Mouse (Mus musculus) MEL-GATA-1-ER (cell line): Measurements from ENCODE around the gene Gm20388.

Experiments
- DNase-seq: peaks from one replicate; pipeline ENCODE4 v3.0.0-alpha.2; 2012; ENCODE audit warnings: low read depth; ENCODE audit errors: extremely low read depth

The Gm20388 gene

DNA sequence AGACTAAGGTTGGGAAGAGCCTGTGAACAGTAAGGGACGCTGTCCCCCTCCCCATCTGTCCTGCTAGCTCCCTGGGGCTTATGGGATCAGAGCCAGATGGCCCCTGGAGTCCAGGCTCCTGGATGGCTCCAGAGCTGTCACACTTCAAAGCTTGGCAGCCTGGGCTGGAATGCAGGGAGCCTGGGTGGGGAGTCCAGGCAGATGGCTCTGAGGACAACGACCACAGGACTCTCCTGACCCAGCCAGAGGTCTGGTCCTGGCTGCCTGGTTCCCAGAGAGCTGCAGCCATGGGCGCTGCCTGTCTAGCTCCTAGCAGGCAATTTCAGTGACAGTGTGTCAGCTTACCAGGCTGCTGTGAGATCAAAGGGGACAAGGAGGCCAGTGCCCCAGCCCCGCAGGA is 984.4 kb downstream of the Gm20388 start:
- no peak for DNase-seq

DNA sequence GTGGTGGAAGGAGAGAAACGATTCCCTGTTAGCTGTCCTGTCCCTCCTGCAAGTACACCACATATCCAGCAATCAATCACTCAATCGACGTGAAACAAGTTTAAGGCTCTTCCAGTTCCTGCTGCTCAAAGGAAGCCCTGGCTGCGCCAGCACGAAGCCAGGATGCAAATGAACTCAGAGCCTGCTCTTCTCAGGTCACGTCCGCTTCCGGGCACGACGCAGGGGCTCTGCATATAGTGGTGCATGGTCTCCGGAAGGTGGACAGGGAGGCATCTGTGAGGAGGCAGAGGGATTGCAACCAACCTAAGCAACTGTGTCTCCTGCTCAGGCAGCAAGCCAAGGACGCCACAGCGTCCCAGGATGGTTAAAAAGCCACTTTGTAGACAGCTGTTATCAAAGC is 985.0 kb downstream of the Gm20388 start:
- DNase-seq, result no peak

DNA sequence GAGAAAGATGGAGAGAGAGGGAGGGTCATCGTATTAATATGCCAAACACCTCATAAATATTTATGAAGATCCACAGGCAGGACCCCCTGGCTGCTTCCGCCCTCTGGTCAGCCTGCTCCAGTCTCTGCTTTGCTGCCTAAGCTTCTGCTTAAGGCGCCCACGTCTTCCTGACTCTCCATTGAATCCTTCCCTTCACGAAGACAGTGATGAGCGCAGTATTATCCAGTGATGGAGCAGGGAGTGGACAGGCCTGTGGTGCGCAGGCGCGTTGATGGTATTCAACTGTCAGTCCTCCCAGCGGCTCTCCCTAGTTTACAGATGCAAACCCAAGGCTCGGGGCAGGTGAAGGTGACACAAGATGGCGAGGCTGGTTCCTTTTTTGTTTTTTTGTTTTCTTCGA is 985.6 kb downstream of the Gm20388 start:
- DNase-seq, result no peak

DNA sequence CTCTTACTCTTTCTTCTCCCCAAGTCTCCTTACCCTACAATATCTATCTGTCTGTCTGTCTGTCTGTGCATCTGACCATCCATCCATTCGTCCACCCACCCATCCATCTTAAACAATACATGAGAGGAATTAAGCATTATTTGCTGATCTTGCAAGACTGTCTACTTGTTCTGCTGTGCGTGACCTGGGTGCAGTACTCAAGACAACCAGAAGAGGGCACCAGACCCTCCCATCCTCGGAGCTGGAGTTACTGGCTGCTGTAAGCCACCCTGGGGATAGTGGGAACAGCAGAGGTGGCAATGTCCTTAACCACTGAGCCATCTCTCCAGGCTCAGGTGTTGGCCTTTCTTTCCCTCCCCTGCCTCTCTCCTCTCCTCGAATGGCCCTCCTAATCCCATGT is 987.4 kb downstream of the Gm20388 start:
- no peak for DNase-seq

DNA sequence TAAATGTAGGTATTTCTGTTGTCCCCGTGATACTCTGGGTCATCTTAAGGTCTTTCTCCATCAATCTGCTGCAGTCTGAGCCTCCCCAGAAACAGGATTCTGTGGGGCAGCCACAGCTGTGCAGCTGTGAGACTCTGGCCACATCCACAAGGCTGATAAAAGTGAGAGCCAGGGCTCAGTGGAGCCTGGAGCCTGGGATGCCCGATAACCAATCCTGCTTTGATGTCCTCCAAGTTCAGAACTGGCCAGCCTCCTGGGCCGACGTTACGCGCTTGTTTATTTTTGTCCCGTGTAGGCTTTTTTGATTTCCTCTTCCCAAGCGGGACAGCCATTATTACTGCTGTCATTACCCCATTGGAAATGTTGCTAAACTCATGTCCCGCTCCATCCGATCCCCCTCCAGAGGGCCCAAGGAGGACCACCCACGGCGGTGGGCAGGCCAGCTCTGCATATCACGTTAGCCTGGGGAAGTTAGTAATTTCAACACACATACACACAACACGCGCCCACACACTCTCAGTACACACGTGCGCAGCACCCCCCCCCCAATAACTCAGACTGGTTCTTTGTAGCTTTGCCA is 988.3 kb downstream of the Gm20388 start:
- no peak for DNase-seq

DNA sequence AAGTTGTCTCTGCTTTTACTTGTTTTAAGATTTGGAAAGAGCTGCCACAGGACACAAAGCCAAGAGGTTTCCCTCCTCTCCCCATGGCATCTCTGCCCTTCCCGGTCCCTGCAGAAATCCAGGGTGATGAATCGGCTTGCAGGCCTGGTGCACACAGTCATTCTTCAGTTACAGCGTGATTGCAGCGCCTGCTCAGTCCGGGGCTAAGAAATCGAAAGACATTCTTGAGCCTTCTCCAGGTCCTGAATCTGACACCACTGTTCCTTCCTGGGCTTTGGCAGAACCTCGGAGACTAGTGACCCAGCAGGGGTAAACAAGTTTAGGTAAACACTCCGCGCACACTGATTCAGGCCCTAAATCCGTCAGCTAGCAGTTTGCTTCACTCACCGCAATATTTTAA is 991.7 kb downstream of the Gm20388 start:
- DNase-seq, result no peak

DNA sequence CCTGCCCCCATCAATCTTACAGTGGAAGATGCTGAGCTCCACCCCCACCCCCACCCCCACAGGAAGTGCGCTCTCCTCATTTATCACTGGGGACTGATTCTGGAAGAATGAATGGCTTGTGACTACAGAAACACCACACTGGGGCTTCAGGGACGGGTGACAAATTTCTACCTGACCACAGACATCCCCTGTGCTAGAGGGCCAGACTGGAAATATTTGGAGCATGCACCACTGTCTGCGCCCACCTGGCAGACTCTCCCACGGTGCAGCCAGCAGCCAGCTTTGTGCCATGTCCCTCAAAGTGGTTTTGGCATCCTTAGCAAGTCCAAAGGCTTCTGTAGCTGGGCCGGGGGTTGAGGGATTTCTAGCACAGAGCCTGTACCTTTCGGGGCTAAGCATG is 997.0 kb downstream of the Gm20388 start:
- DNase-seq, result no peak

DNA sequence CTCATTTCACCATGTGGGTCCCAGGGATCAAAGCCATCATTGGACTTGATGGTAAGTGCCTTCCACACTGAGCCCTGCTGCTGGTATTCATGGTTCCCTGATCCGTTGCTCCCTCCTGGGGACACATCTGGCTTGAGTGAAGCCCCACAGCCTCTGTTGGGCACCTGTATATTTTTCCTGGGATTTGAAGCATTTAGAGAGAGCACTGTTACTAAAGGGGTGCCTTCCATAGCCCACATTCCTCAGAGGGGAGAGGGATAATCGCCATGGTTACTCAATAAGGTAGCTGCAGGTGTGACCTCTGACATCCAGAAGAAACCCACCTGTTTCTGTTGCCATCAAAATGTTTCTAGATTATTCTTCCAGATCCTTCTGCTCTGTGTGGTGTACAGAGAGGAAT is 1000.3 kb downstream of the Gm20388 start:
- DNase-seq, result no peak

DNA sequence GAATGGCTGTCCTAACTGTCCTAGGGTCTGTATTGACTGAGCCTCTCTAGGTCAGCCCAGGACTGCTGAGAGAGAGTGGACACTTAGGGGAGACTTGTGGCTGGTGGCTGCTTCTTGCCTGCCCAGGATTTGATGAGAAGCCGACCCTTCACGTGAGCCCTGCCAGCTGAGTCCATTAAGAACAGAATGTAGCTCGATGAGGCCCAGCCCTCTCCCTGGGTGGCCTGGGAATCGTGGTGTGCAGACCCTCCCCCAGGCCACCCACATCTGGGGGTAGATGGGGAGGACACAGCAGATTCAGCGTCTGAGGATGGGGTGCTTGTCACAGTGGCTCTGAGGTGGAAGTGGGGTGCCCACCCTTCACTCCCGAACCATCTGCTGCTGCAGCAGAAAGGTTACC is 1001.8 kb downstream of the Gm20388 start:
- DNase-seq, result no peak

DNA sequence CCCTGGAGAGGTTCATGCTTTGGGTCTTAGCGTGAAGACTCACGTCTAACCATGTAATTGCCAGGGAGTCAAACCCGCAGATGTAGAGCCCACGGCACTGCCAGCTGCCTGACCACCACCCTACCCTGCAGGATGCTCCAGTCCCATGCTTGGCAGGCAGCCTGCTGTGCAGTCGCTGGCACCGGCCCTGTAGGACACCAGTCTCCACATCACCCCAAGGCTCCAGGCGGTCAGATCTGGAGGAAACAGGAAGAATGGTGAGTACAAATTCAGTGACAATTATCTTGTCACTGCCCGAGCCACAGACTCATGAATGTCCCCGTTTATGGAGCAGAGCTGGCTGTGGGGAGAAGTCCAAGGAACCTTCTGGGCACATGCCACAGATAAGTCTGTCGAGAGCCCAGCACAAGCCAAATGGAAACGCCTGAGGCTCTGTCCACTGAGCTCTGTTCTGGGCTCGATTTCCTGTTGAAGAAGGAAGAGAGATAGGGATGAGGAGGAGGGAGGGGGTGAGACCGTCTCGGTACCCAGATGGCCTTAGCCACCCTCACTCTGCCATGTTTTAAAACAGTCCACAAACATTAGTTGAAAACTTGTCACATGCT is 1006.3 kb downstream of the Gm20388 start:
- DNase-seq, result no peak

DNA sequence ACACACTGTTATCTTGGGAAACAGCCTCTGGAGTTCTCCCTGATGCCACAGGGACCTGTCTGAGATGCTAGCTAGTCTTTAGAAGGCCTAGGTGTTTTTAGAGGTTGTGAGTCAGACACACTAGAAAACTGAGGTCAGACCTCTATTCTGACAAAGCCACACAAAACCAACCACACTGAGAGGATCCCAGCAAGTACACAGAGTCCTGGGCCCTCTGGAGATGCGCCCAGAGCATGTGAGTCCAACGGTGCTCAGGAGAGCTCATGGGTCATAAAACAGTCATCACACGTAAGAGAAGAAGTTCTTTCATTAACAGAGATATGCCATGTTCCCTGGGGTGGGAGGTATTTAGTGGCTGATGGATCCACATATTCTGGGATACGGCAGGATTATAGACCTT is 1009.9 kb downstream of the Gm20388 start:
- DNase-seq, result no peak

DNA sequence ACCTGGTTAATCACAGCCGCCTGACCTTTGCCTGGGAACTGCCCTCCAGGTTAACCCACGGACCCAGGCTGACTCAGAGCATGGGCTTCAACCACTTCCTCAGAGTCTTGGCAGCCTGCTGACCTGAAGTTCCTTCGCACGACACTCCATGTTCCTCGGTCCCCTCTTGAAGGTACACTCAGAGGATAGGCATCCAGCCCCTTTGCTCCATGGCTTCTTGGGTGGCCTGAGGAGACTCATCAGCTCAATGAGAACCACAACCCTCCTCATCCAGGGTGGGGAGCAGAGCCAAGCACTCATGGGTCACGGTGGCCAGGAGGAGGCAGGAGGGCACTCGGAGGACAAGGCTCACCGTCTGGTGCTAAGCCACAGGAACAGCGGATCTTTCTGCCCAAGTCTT is 1015.6 kb downstream of the Gm20388 start:
- no peak for DNase-seq

DNA sequence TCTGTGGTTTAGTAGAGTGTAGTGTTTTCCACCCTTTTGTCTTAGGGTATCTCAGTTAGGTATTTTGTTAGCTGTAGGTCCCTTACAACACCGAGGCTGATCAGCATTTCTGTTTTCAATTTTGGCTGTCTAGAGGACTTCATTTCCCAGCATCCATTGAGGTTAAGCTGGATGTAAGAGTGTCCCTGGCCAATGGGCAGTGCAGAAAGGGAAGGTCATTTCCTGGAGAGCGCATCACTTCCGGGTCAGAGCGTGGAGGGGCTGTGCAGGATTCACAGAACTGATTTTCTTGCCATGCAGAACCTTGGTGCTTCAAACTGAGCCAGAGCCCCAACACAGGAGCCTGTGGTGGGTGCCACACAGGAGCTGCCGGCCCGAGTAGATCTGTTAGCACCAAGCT is 1017.4 kb downstream of the Gm20388 start:
- DNase-seq, result no peak

DNA sequence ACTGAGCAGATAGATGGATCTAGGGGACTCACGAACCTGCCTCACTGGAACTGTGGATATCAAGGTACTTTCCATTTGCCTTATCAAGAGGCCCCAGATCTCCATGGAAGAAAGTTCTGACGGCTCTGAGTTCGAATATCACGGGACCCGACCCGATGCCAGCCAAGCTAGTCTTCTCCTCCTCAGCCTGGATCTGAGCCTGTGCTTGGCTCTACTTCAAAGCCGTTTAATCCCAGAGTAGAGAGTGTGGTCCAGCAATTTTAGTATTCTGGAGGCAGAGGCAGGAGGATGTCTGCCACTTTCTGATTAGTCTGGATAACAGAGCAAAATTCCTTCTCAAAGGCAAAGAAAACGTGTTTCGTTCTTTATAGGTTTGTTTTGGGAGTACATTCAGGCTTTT is 1024.0 kb downstream of the Gm20388 start:
- no peak for DNase-seq

DNA sequence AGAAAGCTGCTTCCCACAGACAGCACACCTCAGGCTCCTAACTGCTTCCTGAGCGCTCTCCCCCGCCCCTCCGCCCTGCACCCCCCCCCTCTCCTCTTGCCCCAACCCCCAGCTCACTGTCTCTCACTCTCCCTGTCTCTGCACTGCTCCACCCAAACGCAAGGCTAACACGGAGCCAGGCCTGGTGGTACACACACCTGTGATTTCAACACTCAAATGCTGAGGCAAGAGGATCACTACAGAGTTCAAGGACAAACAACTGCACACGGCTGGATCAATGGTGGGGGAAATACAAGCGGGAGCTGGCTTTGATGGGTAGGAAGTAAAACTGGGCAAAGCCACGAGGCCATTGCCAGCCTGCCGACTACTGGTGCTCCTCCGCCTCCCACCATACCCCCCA is 1026.0 kb downstream of the Gm20388 start:
- no peak for DNase-seq

DNA sequence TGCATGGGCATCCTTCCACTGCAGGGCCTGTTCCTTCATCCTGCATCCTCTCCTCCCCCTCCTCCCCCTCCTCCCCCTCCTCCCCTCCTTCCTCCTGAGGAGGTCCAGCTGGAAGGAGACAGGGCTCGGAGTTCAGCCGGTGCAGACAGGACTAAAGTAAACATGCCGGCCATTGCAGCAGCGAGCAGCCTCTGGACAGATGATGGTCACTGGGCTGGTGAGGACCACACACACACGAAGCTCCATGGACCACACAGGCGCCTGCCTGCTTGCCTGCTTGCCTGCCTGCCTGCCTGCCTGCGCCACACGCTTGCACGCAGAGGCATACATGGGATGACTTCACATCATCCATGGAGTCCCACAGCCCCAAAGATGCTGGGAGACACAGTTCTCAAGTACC is 1026.8 kb downstream of the Gm20388 start:
- no peak for DNase-seq

DNA sequence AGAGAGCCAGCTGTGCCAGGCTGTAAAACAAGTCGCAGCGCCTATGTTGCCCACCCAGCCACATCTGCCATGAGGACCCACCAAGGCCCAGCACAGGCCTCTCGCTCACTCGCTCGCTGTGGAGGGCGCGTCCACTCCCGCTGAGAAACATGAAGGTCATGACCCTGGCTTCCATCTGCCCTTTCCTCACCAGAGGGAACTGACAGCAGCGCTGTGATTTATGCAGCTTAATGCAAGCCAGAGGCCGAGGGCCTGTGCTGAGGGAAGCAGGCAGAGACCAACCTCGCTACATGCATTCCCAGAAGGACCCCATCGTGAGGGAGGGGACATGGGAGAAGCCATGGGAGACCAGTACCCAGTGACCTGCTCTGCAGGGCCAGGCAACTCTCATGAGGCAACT is 1029.6 kb downstream of the Gm20388 start:
- no peak for DNase-seq

DNA sequence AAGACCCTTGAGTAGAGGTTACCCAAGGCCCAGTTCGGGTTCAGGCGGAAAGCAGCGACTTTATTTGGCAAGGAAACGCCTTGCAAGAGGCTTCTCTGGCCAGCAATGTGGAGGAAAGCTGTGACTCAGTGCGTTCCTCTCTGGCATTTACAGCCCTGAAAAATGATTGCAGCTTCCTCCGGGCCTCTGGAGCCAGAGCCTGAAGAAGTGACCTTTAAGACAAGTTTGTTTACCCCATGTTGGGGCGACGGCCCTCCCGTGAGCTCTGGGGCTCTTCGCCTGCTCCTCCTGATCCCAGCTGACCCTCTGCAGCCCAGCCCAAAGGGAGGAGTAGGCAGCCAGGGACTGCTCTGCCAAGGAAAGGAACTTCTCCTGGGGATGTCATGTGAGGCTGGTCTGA is 1036.6 kb downstream of the Gm20388 start:
- DNase-seq, result no peak

DNA sequence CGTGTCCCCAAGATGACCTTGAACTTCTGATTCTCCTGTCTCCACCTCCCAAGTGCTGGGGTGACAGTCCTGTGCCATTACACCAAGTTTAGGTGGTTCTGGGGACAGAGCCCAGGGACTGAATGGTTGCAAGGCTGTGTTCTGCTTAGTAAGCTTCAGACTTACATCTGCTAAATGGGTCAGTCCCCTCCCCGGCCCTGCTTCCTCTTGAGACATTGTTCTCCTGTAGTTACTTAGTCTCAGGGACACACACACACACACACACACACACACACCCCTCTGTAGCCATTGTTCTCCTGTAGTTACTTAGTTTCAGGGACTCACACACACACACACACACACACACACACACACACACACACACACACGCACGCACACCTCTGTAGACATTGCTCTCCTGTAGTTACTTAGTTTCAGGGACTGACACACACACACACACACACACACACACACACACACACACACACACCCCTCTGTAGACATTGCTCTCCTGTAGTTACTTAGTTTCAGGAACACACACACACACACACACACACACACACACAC is 1037.5 kb downstream of the Gm20388 start:
- no peak for DNase-seq

DNA sequence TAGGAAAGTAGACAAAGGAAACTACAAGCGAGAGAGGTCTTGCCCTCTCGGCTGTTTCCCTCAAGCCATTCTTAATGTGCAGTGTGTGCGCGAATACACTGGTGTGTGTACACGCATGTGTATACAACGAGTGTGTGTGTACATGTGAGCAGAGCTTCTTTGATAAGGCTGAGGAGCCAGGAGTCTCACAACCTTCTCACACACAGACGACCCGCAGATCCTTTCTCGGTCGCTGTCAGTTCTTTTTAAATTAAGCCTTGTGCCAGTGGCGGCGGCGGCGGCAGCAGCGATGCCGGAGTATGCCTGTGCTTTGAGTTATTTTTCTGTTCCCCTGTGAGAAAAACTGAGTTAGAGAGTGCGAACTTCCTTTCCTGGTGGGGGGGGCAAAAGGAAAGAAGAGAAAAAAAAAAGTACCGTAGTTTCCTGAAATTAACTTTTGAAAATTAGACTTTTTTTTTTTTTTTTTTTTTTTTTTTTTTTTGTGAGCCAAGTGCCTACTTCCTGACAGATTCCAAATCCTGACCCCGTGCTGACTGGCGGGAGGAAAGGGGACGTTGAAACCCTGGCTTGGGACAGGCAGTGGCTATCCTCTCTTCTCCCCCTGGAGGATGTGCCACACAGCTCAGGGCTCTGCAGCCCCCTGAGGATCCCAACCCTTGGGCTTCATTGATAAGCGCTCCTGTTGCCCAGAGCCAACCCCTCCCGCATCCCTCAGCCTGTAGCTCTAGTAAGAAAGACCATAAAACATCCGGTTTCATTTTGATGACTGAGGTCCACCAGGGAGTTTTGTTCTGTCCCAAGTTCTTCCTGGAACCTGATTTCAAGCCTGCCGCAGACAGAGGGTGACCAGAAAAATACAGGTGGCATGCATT is 1038.2 kb downstream of the Gm20388 start:
- no peak for DNase-seq

DNA sequence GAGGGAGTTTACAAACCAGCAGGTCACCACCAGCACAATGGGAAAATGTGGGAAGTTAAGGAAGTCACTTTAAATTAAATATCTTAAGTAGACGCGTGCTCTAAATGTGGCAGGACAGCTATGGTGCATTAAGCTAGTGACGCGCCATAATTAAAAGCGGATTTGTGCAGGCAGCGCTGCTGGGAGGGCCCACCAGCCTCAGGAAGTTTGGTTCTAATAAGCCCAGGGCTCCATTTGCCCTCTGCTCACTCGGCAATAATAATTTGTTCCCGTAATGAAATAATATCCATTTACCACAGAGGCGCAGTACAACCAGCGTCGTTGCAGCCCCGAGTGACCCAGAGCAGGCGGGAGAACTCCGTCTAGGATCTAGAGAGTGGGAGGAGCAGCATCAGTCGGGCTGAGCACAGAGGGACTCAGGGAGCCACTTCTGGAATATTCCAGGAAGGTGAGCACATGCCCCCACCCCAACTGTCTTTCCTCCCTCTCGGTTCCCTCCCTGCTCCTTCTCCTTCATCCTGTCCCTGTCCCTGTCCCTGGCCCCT is 1040.1 kb downstream of the Gm20388 start:
- DNase-seq, result no peak

DNA sequence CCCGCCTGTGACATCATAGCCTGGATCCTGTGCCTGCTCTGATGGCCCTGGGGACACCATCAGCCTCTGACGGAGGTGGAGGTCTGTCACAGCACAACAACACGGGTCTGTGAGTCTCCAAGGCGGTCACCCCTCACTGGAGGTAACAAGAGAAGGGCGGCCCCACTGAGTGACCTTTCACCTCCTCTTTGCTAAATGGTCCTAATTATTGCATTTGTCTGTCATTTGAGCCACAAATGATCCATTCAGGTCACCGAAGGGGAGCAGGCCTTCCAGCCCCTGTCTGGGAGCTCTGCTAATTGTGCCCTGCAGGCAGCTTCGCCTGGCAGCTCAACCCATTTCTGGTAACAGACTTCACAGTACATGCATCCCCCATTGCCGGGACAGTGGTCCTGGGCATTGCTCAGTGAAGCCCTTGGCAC is 1048.8 kb downstream of the Gm20388 start:
- DNase-seq, result no peak
